Mouse (Mus musculus) kidney, embryonic 14.5 days (tissue): ENCODE measurements around the gene 1700001C02Rik. TPM values are rescaled to one million over a fixed set of nuclear protein-coding genes. Genes with fewer than 3 reads are reported as not detected.
A peak's percentile ranks its signal among the peaks of the same experiment; 100 is the strongest.

Experiments used
- ATAC-seq: fragments of 200-750 bp; cut with Nextera tagmentation; 2 replicates; pipeline ENCODE4 v1.8.0; 2017; ENCODE audit warnings: moderate number of reproducible peaks, mild to moderate bottlenecking, moderate TSS enrichment, moderate library complexity; ENCODE audit not compliant: low FRiP score, low TSS enrichment
- H3K27ac ChIP-seq: fragments of 300-500 bp; sonication (generic); 2 replicates; pipeline ENCODE4 v1.5.1; 2014; ENCODE audit warnings: low read depth, mild to moderate bottlenecking, low read length, moderate library complexity, mixed read lengths
- H3K27me3 ChIP-seq: fragments of 300-500 bp; sonication (generic); 2 replicates; pipeline ENCODE4 v1.6.1; 2014; ENCODE audit warnings: mild to moderate bottlenecking, low read length; ENCODE audit not compliant: control insufficient read depth, insufficient read depth
- H3K36me3 ChIP-seq: fragments of 300-500 bp; sonication (generic); 2 replicates; pipeline ENCODE4 v1.6.1; 2014; ENCODE audit warnings: low read length, mixed read lengths; ENCODE audit not compliant: control insufficient read depth, insufficient read depth
- H3K4me1 ChIP-seq: fragments of 300-500 bp; sonication (generic); 2 replicates; pipeline ENCODE4 v1.6.1; 2014; ENCODE audit warnings: low read length, mixed read lengths; ENCODE audit not compliant: control insufficient read depth, insufficient read depth
- H3K4me2 ChIP-seq: fragments of 300-500 bp; sonication (generic); replicated peaks from 2 replicates; pipeline ENCODE4 v1.6.1; 2014; ENCODE audit warnings: low read depth, mild to moderate bottlenecking, low read length
- H3K4me3 ChIP-seq: fragments of 300-500 bp; sonication (generic); 2 replicates; pipeline ENCODE4 v1.5.1; 2014; ENCODE audit warnings: mild to moderate bottlenecking, low read length
- H3K9ac ChIP-seq: fragments of 300-500 bp; sonication (generic); 2 replicates; pipeline ENCODE4 v1.6.1; 2014; ENCODE audit warnings: low read depth, mild to moderate bottlenecking, low read length, moderate library complexity
- H3K9me3 ChIP-seq: fragments of 300-500 bp; sonication (generic); 2 replicates; pipeline ENCODE4 v1.6.1; 2016; ENCODE audit warnings: low read length; ENCODE audit not compliant: control insufficient read depth
- WGBS: fragments of 180-500 bp; shearing (Covaris S2); extraction: QIAGEN DNeasy Blood & Tissue Kit; methylation state at CpG from one replicate; pipeline ENCODE4 v1.1.7; 2014; 5-methylcytosine and 5-hydroxymethylcytosine counted together
- polyA plus RNA-seq: library from polyadenylated mRNA; unstranded; fragments of >200 nt; fragmentation: Nextera tagmentation; extraction: Ambion mirVana; gene quantifications from 2 replicates; pipeline ENCODE4 v1.2.1, GENCODE M21; 2014

1700001C02Rik gene
- polyA plus RNA-seq: not detected in 2 replicates

DNA sequence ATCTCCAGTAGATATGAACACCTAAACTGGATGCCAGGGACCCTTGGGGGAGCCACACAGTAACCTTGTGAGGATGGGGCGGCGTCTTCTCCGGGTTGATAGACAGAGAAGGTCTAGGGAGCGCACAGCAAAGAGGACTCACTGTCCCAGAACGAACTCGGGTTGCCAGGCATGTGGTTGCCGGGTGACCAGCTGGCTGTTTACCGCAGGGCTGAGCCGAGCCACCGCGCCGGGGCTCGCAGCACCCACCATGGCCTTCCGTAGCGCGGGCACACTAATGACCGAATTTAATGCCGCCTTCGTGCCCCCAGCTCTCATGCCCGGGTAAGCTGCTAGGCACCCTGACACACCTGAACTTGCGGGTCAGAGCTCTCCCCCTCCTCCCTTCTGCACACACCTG, at the start of gene 1700001C02Rik:
TSS of gene 1700001C02Rik (plus strand) at position 187 of the 400 bp plus-strand sequence.
- peak; percentile 50; the same call in 1 of the 2 replicates for ATAC-seq
- Histone ChIP-seq H3K4me2 (peak within 1 kb of the TSS; percentile 50), H3K4me1 (no peaks in the 10 kb centered on the region; the same call in 1 of the 2 replicates), H3K27me3 (0 out of 2 replicates have a peak, but pooled peaks cover 3% of the 10 kb centered on the region), H3K4me3 (peak within 1 kb of the TSS; percentile 31), H3K9me3 (no peaks in the 10 kb centered on the region), H3K9ac (no peak within 1 kb of the TSS), H3K36me3 (no peaks in the 10 kb centered on the region), H3K27ac (no peak within 1 kb of the TSS)
- 12% methylated on average over 21 of the region's 21 CpGs for WGBS

DNA sequence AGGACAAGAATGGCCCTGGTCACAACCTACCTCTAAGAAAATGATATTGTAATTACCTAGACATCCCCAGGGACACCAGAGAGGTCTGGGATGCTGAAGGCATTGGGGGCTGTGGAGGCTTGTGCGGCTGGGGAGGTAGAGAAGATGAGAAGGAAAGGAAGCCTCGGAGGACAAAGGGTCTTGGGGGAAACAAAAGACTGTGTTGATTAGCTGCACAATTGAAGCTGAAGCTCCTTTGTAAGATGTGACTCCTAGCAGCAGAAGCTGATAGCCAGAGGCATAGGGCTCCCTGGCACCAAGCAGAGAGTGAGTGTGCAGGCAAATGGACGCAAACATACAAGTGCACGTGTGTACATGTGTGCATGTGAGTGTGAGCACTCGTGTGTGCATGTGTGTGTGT, 49.2 kb upstream of the 1700001C02Rik start:
- ATAC-seq: no peak
- Histone ChIP-seq H3K27ac (no peak overlapping the region), H3K9ac (no peak overlapping the region), H3K9me3 (no peaks in the 10 kb centered on the region), H3K4me2 (no peak overlapping the region), H3K36me3 (no peaks in the 10 kb centered on the region), H3K4me1 (no peaks in the 10 kb centered on the region), H3K4me3 (no peak overlapping the region), H3K27me3 (no peaks in the 10 kb centered on the region)
- 67% methylated on average over 5 of the region's 5 CpGs for WGBS

GRCm38 (mm10) chr5:30423121-30423520, 42.7 kb upstream of the 1700001C02Rik start:
- H3K27me3 ChIP-seq: no peaks in the 10 kb centered on the region
- no peak overlapping the region for H3K9ac ChIP-seq
- H3K4me2 ChIP-seq: no peak overlapping the region
- H3K27ac ChIP-seq: no peak overlapping the region
- no peaks in the 10 kb centered on the region for H3K36me3 ChIP-seq
- H3K9me3 ChIP-seq: no peaks in the 10 kb centered on the region
- no peak for ATAC-seq
- WGBS: 84% methylated on average over 4 of the region's 4 CpGs
- H3K4me3 ChIP-seq: no peak overlapping the region
- 0 out of 2 replicates have a peak, but pooled peaks cover 3% of the 10 kb centered on the region for H3K4me1 ChIP-seq

GRCm38 (mm10) chr5:30423572-30424244, 42.1 kb upstream of the 1700001C02Rik start:
- ATAC-seq: 0 out of 2 replicates have a peak, but pooled peaks have one; percentile 49
- Histone ChIP-seq H3K9me3 (no peaks in the 10 kb centered on the region), H3K4me3 (no peak overlapping the region), H3K4me1 (0 out of 2 replicates have a peak, but pooled peaks cover 3% of the 10 kb centered on the region), H3K27ac (no peak overlapping the region), H3K36me3 (no peaks in the 10 kb centered on the region), H3K4me2 (no peak overlapping the region), H3K27me3 (no peaks in the 10 kb centered on the region), H3K9ac (no peak overlapping the region)
- WGBS: 17% methylated on average over 8 of the region's 8 CpGs

GRCm38 (mm10) chr5:30427406-30427805, 38.4 kb upstream of the 1700001C02Rik start:
- Histone ChIP-seq H3K4me3 (no peak overlapping the region), H3K4me1 (0 out of 2 replicates have a peak, but pooled peaks cover 3% of the 10 kb centered on the region), H3K9me3 (no peaks in the 10 kb centered on the region), H3K4me2 (no peak overlapping the region), H3K36me3 (no peaks in the 10 kb centered on the region), H3K27ac (no peak overlapping the region), H3K27me3 (no peaks in the 10 kb centered on the region), H3K9ac (no peak overlapping the region)
- ATAC-seq: no peak
- 85% methylated on average over 6 of the region's 6 CpGs for WGBS

- no peak for ATAC-seq
- H3K4me1 ChIP-seq: no peaks in the 10 kb centered on the region
- no peak overlapping the region for H3K4me3 ChIP-seq
- H3K27me3 ChIP-seq: no peaks in the 10 kb centered on the region
- H3K36me3 ChIP-seq: no peaks in the 10 kb centered on the region
- H3K9me3 ChIP-seq: no peaks in the 10 kb centered on the region
- WGBS: 32% methylated on average over 2 of the region's 2 CpGs
- no peak overlapping the region for H3K27ac ChIP-seq
- no peak overlapping the region for H3K4me2 ChIP-seq
- no peak overlapping the region for H3K9ac ChIP-seq
These were observed 26.9 kb upstream of the 1700001C02Rik start for GRCm38 (mm10) chr5:30438931-30439330.

GRCm38 (mm10) chr5:30440308-30440906, 25.4 kb upstream of the 1700001C02Rik start:
- Histone ChIP-seq H3K27ac (no peak overlapping the region), H3K9me3 (no peaks in the 10 kb centered on the region), H3K36me3 (no peaks in the 10 kb centered on the region), H3K4me3 (no peak overlapping the region), H3K4me2 (no peak overlapping the region), H3K27me3 (no peaks in the 10 kb centered on the region), H3K9ac (no peak overlapping the region), H3K4me1 (no peaks in the 10 kb centered on the region)
- WGBS: 89% methylated on average over 8 of the region's 8 CpGs
- no peak for ATAC-seq

DNA sequence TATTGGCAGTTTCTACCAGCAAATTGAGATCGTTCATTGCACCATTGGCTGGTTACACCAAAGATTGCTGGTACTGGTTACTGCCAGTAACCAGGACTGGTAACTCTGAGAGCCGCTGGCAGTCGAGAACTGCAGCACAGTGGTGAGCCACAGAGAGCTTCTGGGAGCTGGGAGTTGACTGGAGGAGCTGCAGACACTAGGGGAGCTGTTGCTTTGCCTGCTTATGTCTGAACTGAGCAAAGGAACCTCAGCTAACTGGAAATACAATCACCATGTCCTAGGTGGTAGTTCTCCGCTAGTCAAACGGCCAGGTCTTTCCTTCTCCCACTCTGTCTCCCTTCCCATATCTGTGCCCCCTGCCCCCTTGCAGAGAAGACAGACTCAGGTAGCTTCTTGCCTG, 23.7 kb upstream of the 1700001C02Rik start:
- no peak overlapping the region for H3K4me3 ChIP-seq
- H3K36me3 ChIP-seq: no peaks in the 10 kb centered on the region
- ATAC-seq: no peak
- no peaks in the 10 kb centered on the region for H3K4me1 ChIP-seq
- H3K27ac ChIP-seq: no peak overlapping the region
- H3K27me3 ChIP-seq: no peaks in the 10 kb centered on the region
- WGBS: 70% methylated on average over 5 of the region's 5 CpGs
- H3K9ac ChIP-seq: no peak overlapping the region
- no peak overlapping the region for H3K4me2 ChIP-seq
- H3K9me3 ChIP-seq: no peaks in the 10 kb centered on the region

DNA sequence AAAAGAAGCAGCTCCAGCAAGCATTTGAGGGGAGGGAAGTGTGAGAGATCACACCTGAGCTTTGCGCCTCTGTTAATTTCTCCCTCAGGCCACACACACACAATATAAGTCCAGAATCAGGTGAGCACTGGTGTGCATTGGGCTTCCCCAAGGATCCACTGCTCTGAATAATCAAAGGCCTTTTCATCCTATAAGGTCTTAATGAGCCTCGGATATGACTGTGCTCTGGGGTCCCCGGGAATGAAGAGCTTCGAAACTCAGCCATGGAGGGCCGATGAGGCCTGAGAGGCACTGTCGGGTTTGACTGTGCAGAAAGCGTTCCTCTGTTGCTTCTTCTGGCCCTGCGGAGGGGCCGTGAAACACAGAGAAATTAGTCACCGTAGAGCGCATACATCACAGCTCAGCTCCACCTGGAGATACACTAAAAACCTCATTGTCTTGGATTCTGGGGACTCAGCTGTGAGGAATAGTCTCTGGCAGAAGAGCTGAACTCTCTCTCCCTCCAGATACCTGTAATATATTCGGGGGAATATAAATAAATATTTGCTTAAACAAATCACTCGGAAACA, 21.4 kb upstream of the 1700001C02Rik start:
- H3K4me3 ChIP-seq: no peak overlapping the region
- H3K9ac ChIP-seq: no peak overlapping the region
- no peaks in the 10 kb centered on the region for H3K4me1 ChIP-seq
- no peak overlapping the region for H3K27ac ChIP-seq
- no peaks in the 10 kb centered on the region for H3K27me3 ChIP-seq
- no peak overlapping the region for H3K4me2 ChIP-seq
- WGBS: 74% methylated on average over 13 of the region's 13 CpGs
- no peaks in the 10 kb centered on the region for H3K9me3 ChIP-seq
- ATAC-seq: no peak
- no peaks in the 10 kb centered on the region for H3K36me3 ChIP-seq
